Mouse (Mus musculus): ENCODE results near the gene Spns3. TPM values are rescaled to one million over a fixed set of nuclear protein-coding genes. Genes with fewer than 3 reads are reported as not detected.

The Spns3 gene
- total and polyA plus RNA-seq, 3 experiments: 5.2 to 12.7 TPM; not detected in 1

DNA sequence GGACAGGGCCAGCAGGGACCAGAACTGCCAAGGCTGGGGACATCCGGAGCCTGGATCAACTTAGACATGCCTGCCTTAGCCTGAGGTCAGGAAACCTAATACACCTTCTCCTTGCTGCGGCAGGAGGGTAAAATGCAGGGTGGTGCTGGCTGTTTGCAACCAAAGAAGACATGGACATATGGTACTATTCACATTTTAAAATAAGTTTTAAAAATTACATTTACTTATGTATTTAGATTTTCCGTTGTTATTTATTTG is 32.1 kb upstream of the Spns3 start:
- DNase-seq (ENCODE audit: low read depth, low spot score): no peak
- Histone ChIP-seq H3K9ac (ENCODE audit: control insufficient read depth, low read depth, low read length, poor library complexity, severe bottlenecking) (no peak overlapping the region), H3K4me3 (ENCODE audit: control insufficient read depth in 1 of 2, insufficient read depth in 1 of 2, low read depth in 2 of 2, low read length in 2 of 2) (no peak overlapping the region), H3K9me3 (replicated peaks; ENCODE audit: insufficient read depth, low read length) (no peaks in the 10 kb centered on the region), H3K27me3 (ENCODE audit: control insufficient read depth in 1 of 2, insufficient read depth in 2 of 2, low read length in 2 of 2) (no peaks in the 10 kb centered on the region), H3K36me3 (ENCODE audit: control insufficient read depth in 1 of 2, insufficient read depth in 2 of 2, low read length in 2 of 2) (peaks cover 0 to 5% of the 10 kb centered on the region in 2 experiments; a peak in 2 of 4 replicates), H3K79me2 (ENCODE audit: control insufficient read depth, insufficient read depth, low read length, poor library complexity) (no peaks in the 10 kb centered on the region), H3K4me1 (ENCODE audit: control insufficient read depth in 1 of 2, insufficient read depth in 2 of 2, low read length in 2 of 2) (peaks cover 5 to 11% of the 10 kb centered on the region in 2 experiments), H3K27ac (ENCODE audit: control insufficient read depth, low read depth, low read length) (no peak overlapping the region)
- TF ChIP-seq RCOR1 (IDR thresholded peaks at IDR 0.05; ENCODE audit: low read depth, low read length) (no peak), POLR2AphosphoS5 (IDR thresholded peaks at IDR 0.05; ENCODE audit: borderline replicate concordance, low read depth, low read length) (no peak), MAZ (IDR thresholded peaks at IDR 0.05; ENCODE audit: low read depth, low read length) (no peak), SMC3 (IDR thresholded peaks at IDR 0.05; ENCODE audit: low read depth, low read length) (no peak), TAL1 (IDR thresholded peaks at IDR 0.05; ENCODE audit: low read length) (no peak), POLR2AphosphoS2 (IDR thresholded peaks at IDR 0.05; ENCODE audit: low read length) (no peak), MXI1 (IDR thresholded peaks at IDR 0.05; ENCODE audit: low read depth, low read length) (no peak), GABPA (IDR thresholded peaks at IDR 0.05; ENCODE audit: low read depth, low read length) (no peak), MAX (IDR thresholded peaks at IDR 0.05; ENCODE audit: low read length) (no peak), TCF12 (IDR thresholded peaks at IDR 0.05; ENCODE audit: low read depth, low read length) (no peak), USF1 (IDR thresholded peaks at IDR 0.05; ENCODE audit: low read depth, low read length) (no peak), ZKSCAN1 (IDR thresholded peaks at IDR 0.05; ENCODE audit: low read depth, low read length) (no peak), UBTF (IDR thresholded peaks at IDR 0.05; ENCODE audit: borderline replicate concordance, insufficient read depth, low read depth, low read length) (no peak), E2F4 (IDR thresholded peaks at IDR 0.05; ENCODE audit: borderline replicate concordance, low read depth, low read length) (no peak), JUND (IDR thresholded peaks at IDR 0.05; ENCODE audit: low read depth, low read length) (no peak), MEF2A (IDR thresholded peaks at IDR 0.05; ENCODE audit: extremely low read depth, insufficient replicate concordance, low read depth, low read length, poor library complexity, severe bottlenecking) (no peak)

DNA sequence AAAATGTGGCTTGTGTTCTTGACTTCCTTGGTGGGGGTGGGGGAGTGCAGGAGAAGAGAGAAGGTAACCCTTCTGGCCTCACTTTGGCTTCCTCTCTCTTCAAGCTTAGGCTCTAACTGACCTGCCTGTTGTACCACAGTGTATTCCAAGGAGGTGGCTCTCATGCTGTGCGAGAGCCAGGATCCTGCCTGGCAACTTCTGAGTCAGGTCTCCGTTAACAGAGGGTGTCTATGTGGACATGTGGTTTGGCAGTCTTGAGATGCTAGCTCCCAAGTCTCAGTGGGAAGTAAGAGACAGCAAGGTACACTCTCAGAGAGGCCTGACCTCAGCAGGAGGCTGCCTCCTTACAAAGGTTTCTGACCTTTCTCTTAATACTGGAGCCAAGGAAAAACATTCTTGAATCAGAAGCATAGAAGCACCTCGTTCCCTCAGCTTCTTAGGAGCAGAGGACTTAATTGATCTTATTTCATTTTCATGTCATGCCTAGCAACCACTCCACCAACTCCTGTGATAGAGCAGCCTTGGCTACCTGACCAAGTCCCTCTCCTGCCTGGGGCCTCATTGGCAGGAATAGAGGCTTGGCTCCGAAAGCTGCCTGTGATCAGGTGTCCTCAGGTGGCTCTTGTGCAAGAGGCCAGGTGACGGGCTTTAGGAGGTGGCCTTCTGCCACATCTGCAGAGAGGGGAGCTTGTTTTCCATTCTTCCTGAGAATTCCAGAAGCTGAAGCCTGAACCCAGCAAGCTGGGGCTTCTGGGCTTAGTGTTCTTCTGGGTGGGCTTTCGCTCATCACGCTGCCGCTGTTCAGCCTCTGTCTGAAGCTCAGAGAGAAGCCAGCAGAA is 31.5 kb upstream of the Spns3 start:
- no peak overlapping the region for H3K9ac ChIP-seq (ENCODE audit: control insufficient read depth, low read depth, low read length, poor library complexity, severe bottlenecking)
- peaks cover 4 to 8% of the 10 kb centered on the region in 2 experiments for H3K4me1 ChIP-seq (ENCODE audit: control insufficient read depth in 1 of 2, insufficient read depth in 2 of 2, low read length in 2 of 2)
- no peak for DNase-seq (ENCODE audit: low read depth, low spot score)
- H3K36me3 ChIP-seq (ENCODE audit: control insufficient read depth in 1 of 2, insufficient read depth in 2 of 2, low read length in 2 of 2): peaks cover 0 to 5% of the 10 kb centered on the region in 2 experiments; a peak in 2 of 4 replicates
- H3K27me3 ChIP-seq (ENCODE audit: control insufficient read depth in 1 of 2, insufficient read depth in 2 of 2, low read length in 2 of 2): no peaks in the 10 kb centered on the region
- H3K4me3 ChIP-seq (ENCODE audit: control insufficient read depth in 1 of 2, insufficient read depth in 1 of 2, low read depth in 2 of 2, low read length in 2 of 2): no peak overlapping the region
- no peak overlapping the region for H3K27ac ChIP-seq (ENCODE audit: control insufficient read depth, low read depth, low read length)
- TF ChIP-seq RCOR1 (IDR thresholded peaks at IDR 0.05; ENCODE audit: low read depth, low read length): no peak
- no peak for TF ChIP-seq E2F4 (IDR thresholded peaks at IDR 0.05; ENCODE audit: borderline replicate concordance, low read depth, low read length)
- TF ChIP-seq ZC3H11A (IDR thresholded peaks at IDR 0.05; ENCODE audit: low read depth, low read length): no peak
- no peaks in the 10 kb centered on the region for H3K79me2 ChIP-seq (ENCODE audit: control insufficient read depth, insufficient read depth, low read length, poor library complexity)
- no peaks in the 10 kb centered on the region for H3K9me3 ChIP-seq (replicated peaks; ENCODE audit: insufficient read depth, low read length)

Data from MEL (cell line).